Mouse (Mus musculus) left cerebral cortex, postnatal 4 days (tissue): ENCODE measurements at regions not wholly inside any gene's neighbourhood (a gene's known extent, or its start where the extent isn't known, plus 50 kb on each side); places are given as distances from the start of the nearest gene placed in this dataset.

Experiments used
- DNase-seq: peaks from one replicate; pipeline ENCODE4 v3.0.0-alpha.2; 2022
- intact Hi-C: fragments of 180-260 bp; cut with DNase I; formaldehyde crosslinking; loops from one replicate; pipeline ENCODE4 v1.15.1; 2025

DNA sequence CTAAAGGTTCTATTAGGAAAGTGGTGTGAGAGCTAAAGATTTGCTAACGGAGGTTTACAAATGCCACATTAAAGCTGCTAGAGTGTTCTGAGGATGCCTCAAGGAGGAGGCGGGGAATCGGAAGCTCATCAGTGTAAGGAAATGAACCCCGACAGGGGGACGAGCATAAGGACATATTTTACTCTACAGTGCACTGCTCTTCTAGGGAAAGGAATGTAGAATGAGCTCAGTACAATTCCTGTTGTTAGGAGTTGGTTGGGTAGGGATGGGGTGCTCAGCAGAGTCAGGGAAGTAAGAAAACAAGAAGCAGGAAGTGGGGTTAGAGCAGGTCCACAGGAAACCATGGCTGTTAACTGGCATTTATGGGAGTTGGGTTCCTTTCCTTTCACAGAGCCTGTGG is 54.6 kb downstream of the Mex3b start:
- DNase-seq = no peak
- intact Hi-C loops = loop anchor here (5.0 kb wide), 1 partner anchor 44 kb away; no protein-coding TSS in a partner anchor

GRCm38 (mm10) chr7:82923220-82924071 is 56.3 kb downstream of the Mex3b start:
- intact Hi-C loops = loop anchor here (5.0 kb wide), 1 partner anchor 46 kb away; no protein-coding TSS in a partner anchor
- no peak for DNase-seq

DNA sequence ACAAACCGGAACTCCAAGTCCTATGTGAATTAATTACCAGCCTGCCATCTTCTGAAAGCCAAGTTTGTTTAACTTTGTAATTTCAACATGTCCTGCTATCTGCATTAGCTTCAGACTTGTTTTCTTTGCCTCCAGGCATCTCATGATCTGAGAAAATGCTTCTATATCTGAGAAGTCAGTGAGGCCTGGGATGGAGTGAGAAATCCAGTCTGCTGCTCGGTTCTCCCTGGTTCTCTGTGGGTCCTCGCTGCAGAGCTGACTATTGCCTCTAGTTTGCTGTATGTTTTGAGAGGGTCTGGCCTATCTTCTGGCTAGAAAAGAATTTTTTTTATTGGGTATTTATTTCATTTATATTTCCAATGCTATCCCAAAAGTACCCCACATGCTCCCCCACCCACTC is 57.0 kb downstream of the Mex3b start:
- intact Hi-C loops = loop anchor here (5.0 kb wide), 1 partner anchor 47 kb away; no protein-coding TSS in a partner anchor
- DNase-seq = no peak

GRCm38 (mm10) chr7:82938311-82938710 is 71.2 kb downstream of the Mex3b start:
- intact Hi-C loops = no loop called here
- peak; percentile 6 for DNase-seq

- intact Hi-C loops = no loop called here
- no peak for DNase-seq
Observed at GRCm38 (mm10) chr7:82939536-82939935, 72.4 kb downstream of the Mex3b start.

DNA sequence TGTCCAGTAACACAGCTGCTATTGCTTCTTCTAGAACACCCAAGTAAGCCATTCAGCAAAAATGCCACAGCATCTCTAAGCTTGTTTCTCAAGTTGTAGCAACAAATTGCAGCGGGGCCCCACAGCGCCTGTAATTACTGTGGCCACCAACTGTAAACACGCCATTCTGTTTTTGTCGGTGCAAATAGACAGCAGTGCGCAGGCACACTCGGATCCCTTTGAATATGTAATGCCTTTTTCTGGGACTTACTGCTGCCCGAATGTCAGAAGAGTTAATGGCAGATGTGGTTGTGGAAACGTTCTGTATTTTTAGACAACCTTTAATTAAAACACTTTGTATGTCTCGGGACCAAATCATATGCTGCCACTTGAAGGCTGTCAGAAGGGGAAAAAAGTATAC is 76.2 kb downstream of the Mex3b start:
- no peak for DNase-seq
- intact Hi-C loops = no loop called here

GRCm38 (mm10) chr7:82943797-82944196 is 76.7 kb downstream of the Mex3b start:
- DNase-seq = no peak
- intact Hi-C loops = no loop called here

DNA sequence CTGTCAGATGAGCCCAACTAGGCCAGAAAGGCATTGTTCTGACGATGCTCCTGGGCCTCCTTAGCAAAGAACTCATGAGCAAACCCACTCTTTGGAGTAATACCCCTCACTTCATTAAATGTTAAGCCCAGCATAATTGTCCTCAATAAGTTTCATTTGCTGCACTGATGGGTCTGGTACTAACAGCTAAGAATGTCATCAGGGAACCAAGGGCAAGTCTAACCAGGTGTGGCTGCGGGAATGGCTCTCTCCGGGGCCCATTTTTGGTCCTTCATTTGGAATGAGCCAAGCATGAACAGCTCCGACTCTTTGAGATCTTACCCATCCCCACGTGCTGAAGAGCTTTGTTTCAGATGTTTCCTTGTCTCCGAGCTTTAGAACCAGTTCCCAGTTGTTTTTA is 82.2 kb downstream of the Mex3b start:
- no peak for DNase-seq
- intact Hi-C loops = no loop called here

DNA sequence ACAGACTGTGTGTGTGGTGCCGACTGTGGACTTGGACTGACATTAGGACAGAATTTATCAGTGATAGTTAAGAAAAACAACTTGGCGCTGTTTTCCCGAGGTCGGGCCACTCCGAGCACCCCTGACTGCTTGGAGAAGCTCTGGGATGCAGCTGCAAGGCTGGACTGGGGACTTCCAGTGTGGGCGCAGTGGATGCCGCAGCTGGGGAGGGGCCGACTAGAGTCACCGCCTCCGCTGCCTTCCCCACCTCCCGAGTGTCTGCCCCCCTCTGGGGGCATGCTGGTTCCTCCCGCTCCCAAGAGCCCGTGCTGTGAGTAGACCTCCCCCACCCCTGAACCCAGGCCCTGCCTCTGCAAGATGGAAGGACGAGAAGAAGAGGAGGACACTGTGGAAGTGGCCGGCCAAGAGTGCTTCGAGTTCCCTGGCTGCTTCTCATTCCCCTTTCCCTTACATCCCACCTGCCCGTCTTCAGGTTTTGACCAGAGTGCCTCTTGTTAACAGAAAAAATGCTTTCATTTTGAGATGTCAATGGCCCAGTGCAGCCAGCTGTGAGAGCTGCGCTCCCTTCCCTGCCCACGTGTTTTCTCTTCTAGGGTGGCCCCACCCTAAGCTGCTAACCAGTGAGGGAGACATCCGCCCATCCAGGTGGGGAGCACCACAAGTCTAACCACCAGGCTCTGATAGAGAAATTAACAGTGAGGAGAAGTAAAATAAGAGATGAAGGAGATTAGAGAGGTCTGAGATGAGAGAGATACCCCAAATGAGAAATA is 90.3 kb downstream of the Mex3b start:
- DNase-seq = no peak
- intact Hi-C loops = no loop called here

- intact Hi-C loops = no loop called here
Observed at GRCm38 (mm10) chr7:82970599-82970998, 103.5 kb downstream of the Mex3b start.

DNA sequence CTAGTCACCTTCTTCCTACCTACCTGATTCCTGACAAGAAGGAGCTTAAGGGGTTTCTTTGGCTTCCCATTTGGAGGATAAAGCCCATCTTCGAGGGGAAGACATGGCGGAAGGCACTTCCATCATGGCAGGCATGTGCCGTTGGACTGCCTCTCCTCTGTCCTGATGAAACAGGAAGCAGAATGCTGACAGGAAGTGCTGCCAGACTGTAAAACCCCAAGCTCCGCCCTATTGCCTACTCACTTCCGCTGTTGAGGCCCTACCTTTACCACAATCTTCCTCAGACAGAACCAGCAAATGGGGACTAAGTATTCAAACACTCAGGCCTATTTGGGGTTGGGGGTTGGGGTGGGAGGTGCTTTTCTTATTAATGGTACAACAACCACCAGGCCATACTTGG is 104.1 kb downstream of the Mex3b start:
- intact Hi-C loops = no loop called here
- DNase-seq = no peak

More at GRCm38 (mm10) chr7:82970599-82970998, 103.5 kb downstream of the Mex3b start:
- no peak for DNase-seq

- intact Hi-C loops = no loop called here
- DNase-seq = no peak
Observed at GRCm38 (mm10) chr7:82972214-82973006, 105.3 kb downstream of the Mex3b start.

DNA sequence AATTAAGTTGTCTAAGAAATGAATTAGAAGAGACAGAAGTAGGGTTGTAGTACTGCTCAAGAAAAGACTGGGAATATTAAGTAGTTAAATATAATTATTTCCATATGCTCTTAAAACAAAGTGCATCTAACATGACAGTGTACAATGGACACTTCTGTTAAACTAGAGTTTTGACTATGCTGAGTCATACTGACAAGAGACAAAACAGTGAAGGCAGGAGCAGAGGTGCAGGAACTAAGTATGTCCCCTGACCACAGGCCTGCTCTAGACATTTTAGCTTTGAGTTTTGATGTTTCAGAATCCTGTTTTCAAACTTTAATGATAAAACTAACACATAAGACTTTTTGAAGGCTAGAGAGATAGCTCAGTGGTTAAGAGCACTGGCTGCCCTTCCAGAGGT is 123.6 kb downstream of the Mex3b start:
- intact Hi-C loops = no loop called here
- no peak for DNase-seq

GRCm38 (mm10) chr7:82993136-82993535 is 126.0 kb downstream of the Mex3b start:
- intact Hi-C loops = no loop called here
- no peak for DNase-seq

GRCm38 (mm10) chr7:82998848-82999247 is 131.7 kb downstream of the Mex3b start:
- DNase-seq = no peak
- intact Hi-C loops = no loop called here

- intact Hi-C loops = no loop called here
- no peak for DNase-seq
Observed at GRCm38 (mm10) chr7:83007540-83007939, 140.4 kb downstream of the Mex3b start.

- no peak for DNase-seq
- intact Hi-C loops = loop anchor here (10.0 kb wide), 1 partner anchor 147 kb away; the partner anchor contains the start of gene Mex3b
Observed at GRCm38 (mm10) chr7:83012145-83012544, 145.0 kb downstream of the Mex3b start.

GRCm38 (mm10) chr7:83014725-83015690 is 147.9 kb downstream of the Mex3b start:
- intact Hi-C loops = loop anchor here (10.0 kb wide), 1 partner anchor 150 kb away; the partner anchor contains the start of gene Mex3b
- no peak for DNase-seq

GRCm38 (mm10) chr7:83015756-83016155 is 148.6 kb downstream of the Mex3b start:
- intact Hi-C loops = loop anchor here (10.0 kb wide), 1 partner anchor 151 kb away; the partner anchor contains the start of gene Mex3b

More at GRCm38 (mm10) chr7:83015756-83016155, 148.6 kb downstream of the Mex3b start:
- DNase-seq = no peak
